Mouse (Mus musculus): ENCODE measurements around the gene Ephx4.

Ephx4 gene

GRCm38 (mm10) chr5:107434001-107434400, 31.5 kb downstream of the Ephx4 start:
- no peak for DNase-seq (ENCODE audit: low spot score)

GRCm38 (mm10) chr5:107436185-107436584, 33.6 kb downstream of the Ephx4 start:
- DNase-seq (ENCODE audit: low spot score) = no peak

GRCm38 (mm10) chr5:107436587-107437209, 34.2 kb downstream of the Ephx4 start:
- DNase-seq (ENCODE audit: low spot score) = peak; percentile 17

- peak; percentile 96 for DNase-seq (ENCODE audit: low spot score)
Measured at GRCm38 (mm10) chr5:107437464-107438281, 35.1 kb downstream of the Ephx4 start, which contains the start of gene Btbd8. TSS of gene Btbd8 (plus strand) at chr5:107437997.

- no peak for DNase-seq (ENCODE audit: low spot score)
Measured at GRCm38 (mm10) chr5:107438353-107438752, 35.8 kb downstream of the Ephx4 start.

GRCm38 (mm10) chr5:107441881-107442280, 39.3 kb downstream of the Ephx4 start:
- peak; percentile 12 for DNase-seq (ENCODE audit: low spot score)

- DNase-seq (ENCODE audit: low spot score) = no peak
Measured at GRCm38 (mm10) chr5:107444251-107444650, 41.7 kb downstream of the Ephx4 start.

GRCm38 (mm10) chr5:107447977-107448376, 45.4 kb downstream of the Ephx4 start:
- DNase-seq (ENCODE audit: low spot score) = no peak

GRCm38 (mm10) chr5:107448784-107449183, 46.2 kb downstream of the Ephx4 start:
- no peak for DNase-seq (ENCODE audit: low spot score)

- no peak for DNase-seq (ENCODE audit: low spot score)
Measured at GRCm38 (mm10) chr5:107449620-107450019, 47.1 kb downstream of the Ephx4 start.

GRCm38 (mm10) chr5:107450299-107450698, 47.8 kb downstream of the Ephx4 start:
- no peak for DNase-seq (ENCODE audit: low spot score)

- no peak for DNase-seq (ENCODE audit: low spot score)
Measured at GRCm38 (mm10) chr5:107462147-107463076, 59.9 kb downstream of the Ephx4 start.

- DNase-seq (ENCODE audit: low spot score) = no peak
Measured at GRCm38 (mm10) chr5:107466501-107466900, 64.0 kb downstream of the Ephx4 start.

GRCm38 (mm10) chr5:107467098-107467497, 64.6 kb downstream of the Ephx4 start:
- peak; percentile 33 for DNase-seq (ENCODE audit: low spot score)

GRCm38 (mm10) chr5:107470600-107471329, 68.2 kb downstream of the Ephx4 start:
- DNase-seq (ENCODE audit: low spot score) = no peak

Measured in adipocyte (in vitro differentiated cells).